Mouse (Mus musculus) stomach, postnatal 0 days (tissue): Measurements from ENCODE around the gene Edem1. TPM values are rescaled to one million over a fixed set of nuclear protein-coding genes. Genes with fewer than 3 reads are reported as not detected.

Experiments
- ATAC-seq: fragments of 200-750 bp; cut with Nextera tagmentation; 2 replicates; pipeline ENCODE4 v1.8.0; 2017; ENCODE audit not compliant: low FRiP score, low TSS enrichment
- DNase-seq: peaks from one replicate; pipeline ENCODE4 v3.0.0-alpha.2; 2016; ENCODE audit warnings: low spot score
- H3K27ac ChIP-seq: fragments of 300-500 bp; sonication (generic); replicated peaks from 2 replicates; pipeline ENCODE4 v1.5.1; 2014; ENCODE audit warnings: mild to moderate bottlenecking, control low read depth
- H3K27me3 ChIP-seq: fragments of 300-500 bp; sonication (generic); 2 replicates; pipeline ENCODE4 v1.6.1; 2014; ENCODE audit warnings: low read length; ENCODE audit not compliant: control insufficient read depth, insufficient read depth
- H3K36me3 ChIP-seq: fragments of 300-500 bp; sonication (generic); 2 replicates; pipeline ENCODE4 v1.6.1; 2014; ENCODE audit warnings: low read length, mixed read lengths; ENCODE audit not compliant: control insufficient read depth, insufficient read depth
- H3K4me1 ChIP-seq: fragments of 300-500 bp; sonication (generic); replicated peaks from 2 replicates; pipeline ENCODE4 v1.6.1; 2014; ENCODE audit warnings: antibody characterized with exemption; ENCODE audit not compliant: control insufficient read depth, insufficient read depth
- H3K4me2 ChIP-seq: fragments of 300-500 bp; sonication (generic); replicated peaks from 2 replicates; pipeline ENCODE4 v1.6.1; 2014; ENCODE audit warnings: low read depth, mild to moderate bottlenecking, control low read depth, moderate library complexity
- H3K4me3 ChIP-seq: fragments of 300-500 bp; sonication (generic); 2 replicates; pipeline ENCODE4 v1.5.1; 2014; ENCODE audit warnings: low read depth, low read length, control low read depth
- H3K9ac ChIP-seq: fragments of 300-500 bp; sonication (generic); 2 replicates; pipeline ENCODE4 v1.6.1; 2014; ENCODE audit warnings: mild to moderate bottlenecking, low read length, control low read depth, mixed read lengths
- H3K9me3 ChIP-seq: fragments of 300-500 bp; sonication (generic); 2 replicates; pipeline ENCODE4 v1.6.1; 2016; ENCODE audit warnings: low read length; ENCODE audit not compliant: control insufficient read depth
- CTCF ChIP-seq: IDR thresholded peaks from 2 replicates; pipeline ENCODE4 v1.5.1; 2016; ENCODE audit warnings: antibody characterized with exemption, low read depth, mild to moderate bottlenecking, moderate library complexity
- EP300 ChIP-seq: optimal IDR thresholded peaks from 2 replicates; pipeline ENCODE3; 2016; ENCODE audit warnings: antibody characterized with exemption
- WGBS: fragments of 180-500 bp; shearing (Covaris S2); extraction: QIAGEN DNeasy Blood & Tissue Kit; methylation state at CpG from one replicate; pipeline ENCODE4 v1.1.7; 2014; 5-methylcytosine and 5-hydroxymethylcytosine counted together
- polyA plus RNA-seq: library from polyadenylated mRNA; unstranded; fragments of >200 nt; fragmentation: Nextera tagmentation; extraction: Ambion mirVana; gene quantifications from 2 replicates; pipeline ENCODE4 v1.2.1, GENCODE M21; 2015

The Edem1 gene
- polyA plus RNA-seq, 1 experiment from 2014 or later = 34.8 TPM

- no peak overlapping the region for H3K9ac ChIP-seq
- H3K4me2 ChIP-seq = no peak overlapping the region
- no peak for ATAC-seq
- no peaks in the 10 kb centered on the region for H3K9me3 ChIP-seq
- no peak for DNase-seq
- TF ChIP-seq EP300 = no peak
- TF ChIP-seq CTCF = no peak
- H3K4me3 ChIP-seq = no peak overlapping the region
- 69% methylated on average over 7 of the region's 7 CpGs for WGBS
- no peak overlapping the region for H3K27ac ChIP-seq
- H3K4me1 ChIP-seq = no peaks in the 10 kb centered on the region; the same call in 1 of the 2 replicates
- no peaks in the 10 kb centered on the region for H3K27me3 ChIP-seq
- H3K36me3 ChIP-seq = peaks cover 19% of the 10 kb centered on the region; the same call in 1 of the 2 replicates
These were observed 3.5 kb upstream of the Edem1 start for GRCm38 (mm10) chr6:108824816-108825545.

- WGBS = 74% methylated on average over 3 of the region's 3 CpGs
- H3K36me3 ChIP-seq = peaks cover 18% of the 10 kb centered on the region; the same call in 1 of the 2 replicates
- no peak overlapping the region for H3K27ac ChIP-seq
- no peaks in the 10 kb centered on the region for H3K9me3 ChIP-seq
- DNase-seq (no peak), ATAC-seq (no peak)
- no peak overlapping the region for H3K9ac ChIP-seq
- H3K27me3 ChIP-seq = no peaks in the 10 kb centered on the region
- H3K4me1 ChIP-seq = no peaks in the 10 kb centered on the region; the same call in 1 of the 2 replicates
- H3K4me2 ChIP-seq = no peak overlapping the region
- TF ChIP-seq EP300 = no peak
- no peak for TF ChIP-seq CTCF
- no peak overlapping the region for H3K4me3 ChIP-seq
These were observed 2.4 kb upstream of the Edem1 start for GRCm38 (mm10) chr6:108826070-108826469.

- TF ChIP-seq CTCF (no peak), EP300 (no peak)
- H3K4me3 ChIP-seq = peak overlapping the region; percentile 99; the same call in 1 of the 2 replicates
- 28% methylated on average over 5 of the region's 5 CpGs for WGBS
- no peak for ATAC-seq
- H3K9me3 ChIP-seq = no peaks in the 10 kb centered on the region
- no peaks in the 10 kb centered on the region for H3K27me3 ChIP-seq
- DNase-seq = no peak
- H3K4me2 ChIP-seq = peak overlapping the region; percentile 77
- H3K9ac ChIP-seq = peak overlapping the region; percentile 59; the same call in 1 of the 2 replicates
- H3K36me3 ChIP-seq = peaks cover 12% of the 10 kb centered on the region; the same call in 1 of the 2 replicates
- no peak overlapping the region for H3K27ac ChIP-seq
- H3K4me1 ChIP-seq = peaks cover 4% of the 10 kb centered on the region
These were observed 1.0 kb upstream of the Edem1 start for GRCm38 (mm10) chr6:108827336-108827920.

- Histone ChIP-seq H3K27me3 (no peaks in the 10 kb centered on the region), H3K4me2 (peak overlapping the region; percentile 77), H3K27ac (peak overlapping the region; percentile 89), H3K36me3 (0 out of 2 replicates have a peak, but pooled peaks cover 3% of the 10 kb centered on the region), H3K9me3 (no peaks in the 10 kb centered on the region), H3K4me3 (peak overlapping the region; percentile 99), H3K9ac (peak overlapping the region; percentile 91), H3K4me1 (peaks cover 4% of the 10 kb centered on the region)
- ATAC-seq (peak; percentile 30), DNase-seq (peak; percentile 52)
- TF ChIP-seq CTCF (no peak), EP300 (no peak)
- WGBS = 0% methylated on average over 46 of the region's 56 CpGs
These were observed 431 bp downstream of the Edem1 start for GRCm38 (mm10) chr6:108828872-108829271.

GRCm38 (mm10) chr6:108829386-108830370 is 1.2 kb downstream of the Edem1 start:
- 0 out of 2 replicates have a peak, but pooled peaks have one; percentile 13 for ATAC-seq
- H3K9me3 ChIP-seq = no peaks in the 10 kb centered on the region
- peak overlapping the region; percentile 91 for H3K9ac ChIP-seq
- peak; percentile 51 for DNase-seq
- WGBS = 10% methylated on average over 22 of the region's 22 CpGs
- no peaks in the 10 kb centered on the region for H3K27me3 ChIP-seq
- H3K4me3 ChIP-seq = peak overlapping the region; percentile 99
- peak overlapping the region; percentile 89 for H3K27ac ChIP-seq
- no peaks in the 10 kb centered on the region for H3K36me3 ChIP-seq
- TF ChIP-seq EP300 = no peak
- TF ChIP-seq CTCF = no peak
- peak overlapping the region; percentile 77 for H3K4me2 ChIP-seq
- peaks cover 4% of the 10 kb centered on the region for H3K4me1 ChIP-seq
